Mouse (Mus musculus) lung, embryonic 16.5 days (tissue): Measurements from ENCODE around the gene St6gal2. TPM values are rescaled to one million over a fixed set of nuclear protein-coding genes. Genes with fewer than 3 reads are reported as not detected.

ENCODE experiments used
- ATAC-seq: fragments of 200-750 bp; cut with Nextera tagmentation; 2 replicates; pipeline ENCODE4 v1.8.0; 2017; ENCODE audit warnings: low read depth, mild to moderate bottlenecking, moderate library complexity
- H3K27ac ChIP-seq: fragments of 300-500 bp; sonication (generic); 2 replicates; pipeline ENCODE4 v1.5.1; 2014; ENCODE audit warnings: mild to moderate bottlenecking, control low read depth, low read length
- H3K27me3 ChIP-seq: fragments of 300-500 bp; sonication (generic); 2 replicates; pipeline ENCODE4 v1.6.1; 2014; ENCODE audit warnings: low read depth, low read length, mixed read lengths; ENCODE audit not compliant: control insufficient read depth, insufficient read depth
- H3K36me3 ChIP-seq: fragments of 300-500 bp; sonication (generic); 2 replicates; pipeline ENCODE4 v1.6.1; 2014; ENCODE audit warnings: low read length; ENCODE audit not compliant: control insufficient read depth, insufficient read depth
- H3K4me1 ChIP-seq: fragments of 300-500 bp; sonication (generic); replicated peaks from 2 replicates; pipeline ENCODE4 v1.6.1; 2014; ENCODE audit warnings: low read length, mixed read lengths; ENCODE audit not compliant: control insufficient read depth, insufficient read depth
- H3K4me2 ChIP-seq: fragments of 300-500 bp; sonication (generic); 2 replicates; pipeline ENCODE4 v1.6.1; 2014; ENCODE audit warnings: low read depth, low read length, control low read depth
- H3K4me3 ChIP-seq: fragments of 300-500 bp; sonication (generic); 2 replicates; pipeline ENCODE4 v1.5.1; 2014; ENCODE audit warnings: mild to moderate bottlenecking, low read length, control low read depth
- H3K9ac ChIP-seq: fragments of 300-500 bp; sonication (generic); 2 replicates; pipeline ENCODE4 v1.6.1; 2014; ENCODE audit warnings: low read length, control low read depth
- H3K9me3 ChIP-seq: fragments of 300-500 bp; sonication (generic); 2 replicates; pipeline ENCODE4 v1.6.1; 2016; ENCODE audit warnings: low read length; ENCODE audit not compliant: control insufficient read depth
- WGBS: fragments of 180-500 bp; shearing (Covaris S2); extraction: QIAGEN DNeasy Blood & Tissue Kit; methylation state at CpG from one replicate; pipeline ENCODE4 v1.1.7; 2014; 5-methylcytosine and 5-hydroxymethylcytosine counted together
- polyA plus RNA-seq: library from polyadenylated mRNA; unstranded; fragments of >200 nt; fragmentation: Nextera tagmentation; extraction: Ambion mirVana; gene quantifications from 2 replicates; pipeline ENCODE4 v1.2.1, GENCODE M21; 2015

The St6gal2 gene
- 0.43 and 1.2 TPM in 2 replicates for polyA plus RNA-seq

DNA sequence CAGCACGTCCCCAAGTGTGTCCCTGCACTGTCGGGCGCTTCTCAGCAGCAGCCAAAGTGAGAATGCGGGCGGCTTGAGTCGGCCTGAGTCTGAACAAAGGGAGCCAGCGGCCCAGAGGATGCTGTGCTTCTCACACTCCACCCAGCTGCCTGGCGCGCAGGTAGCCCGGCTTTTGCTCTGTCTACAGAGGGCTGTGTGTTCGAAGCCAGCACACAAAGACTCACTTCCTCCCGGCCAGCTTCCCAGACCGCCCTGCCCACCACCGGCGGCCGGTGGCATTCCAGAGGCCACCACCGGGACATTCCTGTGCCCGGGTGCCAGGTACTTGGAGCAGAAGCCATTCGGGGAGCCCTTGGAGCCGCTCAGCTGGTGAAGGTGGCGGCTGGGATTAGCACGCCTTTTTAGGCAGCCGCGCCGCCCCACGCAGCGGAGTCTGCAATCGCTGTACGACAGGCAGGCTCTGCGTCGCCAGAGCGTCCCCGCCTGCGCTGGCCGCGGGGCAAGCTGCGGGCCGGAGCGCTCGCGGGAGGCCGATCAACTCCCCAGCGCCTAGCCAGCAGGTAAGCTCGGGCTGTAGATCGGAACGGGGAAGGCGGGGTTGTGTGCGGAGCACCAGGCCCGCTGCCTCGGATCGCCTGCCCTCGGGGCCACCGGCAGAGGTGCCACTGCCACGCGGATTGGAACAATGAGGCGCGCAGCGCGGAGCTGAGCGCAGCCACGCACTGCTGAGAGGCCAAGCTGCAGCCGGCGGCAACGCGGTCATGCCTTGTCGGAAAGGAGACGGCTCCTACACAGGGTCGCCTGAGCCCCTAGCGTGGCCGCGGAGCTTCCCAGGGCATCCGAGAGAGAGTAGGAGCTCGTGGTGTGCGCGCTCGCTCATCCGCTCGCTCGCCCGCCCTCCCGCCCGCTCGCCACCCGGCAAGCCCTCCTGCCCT lies at the start of gene St6gal2:
Gene St6gal2 (plus strand): TSS at position 133 of the 935 bp plus-strand sequence.
- Histone ChIP-seq H3K27ac (no peak within 1 kb of the TSS), H3K9ac (peak within 1 kb of the TSS; percentile 62), H3K9me3 (no peaks in the 10 kb centered on the region), H3K36me3 (no peaks in the 10 kb centered on the region), H3K27me3 (peaks cover 34% of the 10 kb centered on the region), H3K4me3 (peak within 1 kb of the TSS; percentile 54), H3K4me1 (no peaks in the 10 kb centered on the region; the same call in 1 of the 2 replicates), H3K4me2 (peak within 1 kb of the TSS; percentile 89)
- ATAC-seq: peak; percentile 60
- under 1% methylated on average over 71 of the region's 84 CpGs for WGBS

DNA sequence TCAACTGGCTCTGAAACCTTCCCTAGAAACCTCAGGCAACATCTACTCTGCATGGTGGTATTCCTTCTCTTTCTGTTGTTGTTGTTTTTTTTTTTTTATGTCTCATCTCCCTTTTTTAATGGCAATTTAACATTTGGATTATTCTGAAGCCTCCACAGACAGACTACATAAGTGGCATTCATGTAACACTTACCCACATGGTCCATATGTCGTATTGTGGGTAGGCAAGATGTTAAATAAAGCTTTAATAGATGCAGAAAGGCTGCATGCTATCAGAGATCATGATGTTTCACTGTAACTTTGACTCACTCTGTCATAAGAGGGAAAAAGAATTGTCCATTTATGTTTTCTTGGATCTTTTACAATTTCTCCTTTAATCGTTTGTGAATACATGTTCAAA lies 39.1 kb upstream of the St6gal2 start:
- no peak overlapping the region for H3K9ac ChIP-seq
- H3K36me3 ChIP-seq: no peaks in the 10 kb centered on the region
- no peaks in the 10 kb centered on the region for H3K4me1 ChIP-seq
- no peaks in the 10 kb centered on the region for H3K27me3 ChIP-seq
- no peaks in the 10 kb centered on the region for H3K9me3 ChIP-seq
- H3K4me2 ChIP-seq: no peak overlapping the region
- 72% methylated on average over 2 of the region's 2 CpGs for WGBS
- H3K4me3 ChIP-seq: no peak overlapping the region
- H3K27ac ChIP-seq: no peak overlapping the region
- ATAC-seq: no peak

DNA sequence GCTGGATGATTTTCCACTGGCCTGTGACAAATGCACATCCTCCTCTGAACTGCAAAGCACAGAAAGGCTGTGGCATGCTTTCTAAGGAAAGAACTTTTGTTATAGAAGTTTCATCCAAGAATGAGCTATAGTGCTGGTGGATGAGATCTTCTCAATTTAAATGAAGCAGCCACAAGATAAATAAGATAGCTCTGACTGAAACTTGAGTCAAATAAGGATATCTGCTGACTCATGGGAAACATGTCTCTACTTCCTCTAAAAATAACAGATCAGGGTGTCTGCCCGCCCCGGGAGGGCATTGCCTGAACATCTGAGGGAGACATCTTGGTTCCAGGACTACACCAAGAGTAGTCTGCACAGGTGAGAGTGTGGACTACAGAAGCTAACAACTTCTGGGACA lies 28.7 kb upstream of the St6gal2 start:
- Histone ChIP-seq H3K27ac (no peak overlapping the region), H3K27me3 (no peaks in the 10 kb centered on the region), H3K36me3 (no peaks in the 10 kb centered on the region), H3K4me1 (no peaks in the 10 kb centered on the region), H3K4me3 (no peak overlapping the region), H3K4me2 (no peak overlapping the region), H3K9ac (no peak overlapping the region), H3K9me3 (no peaks in the 10 kb centered on the region)
- 62% methylated on average over 2 of the region's 2 CpGs for WGBS
- ATAC-seq: no peak

DNA sequence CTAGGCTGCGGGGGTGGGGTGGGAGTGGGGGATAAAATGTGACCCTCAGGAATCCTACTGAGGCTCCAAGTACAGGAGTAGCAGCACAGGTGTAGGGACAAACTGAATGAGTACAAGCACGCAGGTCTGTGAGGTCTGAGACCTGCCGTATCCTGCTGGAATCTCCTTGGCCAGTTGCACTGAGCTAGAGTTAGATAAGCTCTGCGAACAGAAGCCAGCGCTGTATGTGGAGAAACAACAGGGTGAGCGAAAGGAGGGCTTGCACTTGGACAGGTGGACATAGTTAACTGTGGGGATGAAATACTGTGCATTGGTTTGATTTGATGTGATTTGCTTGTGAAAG lies 974 bp downstream of the St6gal2 start:
- Histone ChIP-seq H3K4me3 (peak overlapping the region; percentile 54), H3K27me3 (peaks cover 34% of the 10 kb centered on the region), H3K27ac (no peak overlapping the region), H3K36me3 (no peaks in the 10 kb centered on the region), H3K9ac (peak overlapping the region; percentile 62), H3K4me2 (peak overlapping the region; percentile 89), H3K9me3 (no peaks in the 10 kb centered on the region), H3K4me1 (no peaks in the 10 kb centered on the region; the same call in 1 of the 2 replicates)
- peak; percentile 26; the same call in 1 of the 2 replicates for ATAC-seq
- under 1% methylated on average over 6 of the region's 6 CpGs for WGBS

DNA sequence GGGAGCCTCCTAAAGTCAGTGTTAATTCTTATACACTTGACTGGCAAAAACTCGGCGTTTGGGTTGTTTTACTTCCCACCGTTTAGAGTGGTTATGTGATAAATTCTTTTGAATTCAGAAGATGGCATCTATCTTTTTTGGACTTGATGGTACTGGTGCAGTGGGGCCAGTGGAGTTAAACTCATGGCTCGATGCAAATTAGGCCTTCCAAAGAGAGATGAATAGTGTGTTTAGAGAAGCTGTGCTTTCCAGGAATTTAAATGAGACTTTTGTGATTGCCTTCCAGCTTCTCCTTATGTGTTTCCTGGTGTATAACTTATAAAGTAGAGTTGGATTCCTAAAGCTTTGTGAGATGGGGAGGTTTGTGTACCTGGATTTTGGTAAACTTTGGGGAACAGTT lies 1.5 kb downstream of the St6gal2 start:
- no peak for ATAC-seq
- 23% methylated on average over 4 of the region's 4 CpGs for WGBS
- Histone ChIP-seq H3K4me3 (no peak overlapping the region), H3K27ac (no peak overlapping the region), H3K9me3 (no peaks in the 10 kb centered on the region), H3K36me3 (no peaks in the 10 kb centered on the region), H3K4me1 (no peaks in the 10 kb centered on the region; the same call in 1 of the 2 replicates), H3K4me2 (no peak overlapping the region), H3K9ac (no peak overlapping the region), H3K27me3 (peaks cover 34% of the 10 kb centered on the region)

DNA sequence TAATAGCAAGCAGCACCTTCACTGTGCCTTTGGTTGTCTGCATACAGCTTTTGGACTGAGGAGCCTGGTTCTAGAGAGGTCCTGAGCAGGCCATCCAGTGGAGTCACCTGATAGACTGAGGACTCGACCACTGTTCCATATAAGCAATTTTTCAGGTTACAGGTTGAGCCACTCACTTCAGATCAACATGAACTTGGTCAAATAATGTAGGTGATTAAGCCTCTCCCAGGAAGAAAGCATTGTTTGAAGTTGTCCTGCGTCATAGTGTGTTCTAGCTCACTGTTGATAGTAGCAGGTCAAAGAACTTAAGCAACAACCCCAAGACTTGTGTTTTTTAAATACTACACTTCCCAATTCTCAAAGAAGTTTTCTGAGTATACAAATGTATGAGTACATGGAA lies 5.8 kb downstream of the St6gal2 start:
- no peak overlapping the region for H3K4me3 ChIP-seq
- no peak overlapping the region for H3K27ac ChIP-seq
- no peak overlapping the region for H3K4me2 ChIP-seq
- no peaks in the 10 kb centered on the region for H3K36me3 ChIP-seq
- H3K9me3 ChIP-seq: no peaks in the 10 kb centered on the region
- 36% methylated on average over 2 of the region's 2 CpGs for WGBS
- H3K4me1 ChIP-seq: no peaks in the 10 kb centered on the region; the same call in 1 of the 2 replicates
- no peak overlapping the region for H3K9ac ChIP-seq
- H3K27me3 ChIP-seq: peaks cover 16% of the 10 kb centered on the region
- no peak for ATAC-seq

DNA sequence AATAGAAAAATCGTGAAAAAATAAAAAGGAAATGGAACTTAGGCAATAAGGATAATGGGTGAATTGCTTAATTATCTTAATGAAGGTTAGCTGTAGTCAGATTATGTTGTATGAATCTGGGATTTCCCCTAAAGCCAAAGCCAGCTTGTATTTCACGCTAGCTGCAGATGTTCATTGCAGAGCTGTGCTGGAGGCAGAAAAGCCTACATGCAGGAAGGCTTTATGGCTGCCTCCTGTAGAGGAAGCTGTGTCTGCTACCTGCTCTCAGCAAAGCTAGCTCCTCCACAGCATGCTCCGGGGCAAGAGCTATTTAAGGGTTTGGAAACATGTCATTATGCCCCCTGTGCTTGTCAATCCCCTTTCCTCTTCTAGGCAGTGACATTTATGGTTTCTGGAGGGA lies 9.3 kb downstream of the St6gal2 start:
- ATAC-seq: no peak
- no peak overlapping the region for H3K4me3 ChIP-seq
- H3K9ac ChIP-seq: no peak overlapping the region
- no peaks in the 10 kb centered on the region for H3K4me1 ChIP-seq
- H3K4me2 ChIP-seq: no peak overlapping the region
- no peak overlapping the region for H3K27ac ChIP-seq
- WGBS: 70% methylated on average over 3 of the region's 3 CpGs
- H3K9me3 ChIP-seq: no peaks in the 10 kb centered on the region
- H3K27me3 ChIP-seq: no peaks in the 10 kb centered on the region
- H3K36me3 ChIP-seq: no peaks in the 10 kb centered on the region

DNA sequence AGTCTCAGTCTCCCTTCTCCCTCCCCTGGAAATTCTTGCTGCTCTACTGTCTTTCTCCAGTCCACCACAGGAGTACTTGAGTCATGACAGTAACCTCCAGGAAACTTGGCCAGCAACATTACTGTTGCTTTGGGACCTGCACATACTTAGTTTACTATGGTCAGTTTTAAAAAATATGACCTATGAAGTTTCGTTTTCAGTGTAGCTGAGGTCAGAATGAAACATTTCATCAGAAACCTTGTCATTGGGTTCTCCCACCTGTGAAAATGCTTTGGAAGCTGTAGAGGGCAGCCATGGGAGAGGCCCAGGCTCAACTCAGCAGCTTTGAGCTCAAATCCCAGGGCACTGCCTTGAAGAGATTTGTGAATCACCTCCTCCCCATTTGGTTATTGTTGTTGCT lies 15.0 kb downstream of the St6gal2 start:
- Histone ChIP-seq H3K9ac (no peak overlapping the region), H3K4me1 (no peaks in the 10 kb centered on the region), H3K9me3 (no peaks in the 10 kb centered on the region), H3K4me2 (no peak overlapping the region), H3K27ac (no peak overlapping the region), H3K36me3 (no peaks in the 10 kb centered on the region), H3K4me3 (no peak overlapping the region), H3K27me3 (no peaks in the 10 kb centered on the region)
- no peak for ATAC-seq
- WGBS: 74% methylated on average over 1 of the region's 1 CpGs

DNA sequence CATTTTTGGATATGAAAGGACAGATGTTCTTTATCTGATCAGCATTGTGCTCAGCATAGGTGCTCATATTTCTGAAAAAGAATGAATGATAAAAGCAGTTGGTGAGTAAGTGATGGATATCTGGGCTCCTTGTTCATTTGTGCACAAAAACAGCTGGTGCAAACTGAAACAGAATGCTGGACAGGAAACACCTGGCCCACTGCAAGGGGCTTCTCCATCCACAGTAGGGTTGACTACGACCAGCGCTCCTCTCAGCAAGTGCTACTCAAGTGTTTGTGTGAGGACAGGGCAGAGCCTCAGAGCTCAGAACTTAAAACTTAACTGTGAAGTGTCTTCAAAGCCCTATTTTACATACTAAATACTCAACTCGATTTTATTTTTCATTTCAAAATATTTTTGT lies 22.4 kb downstream of the St6gal2 start:
- H3K4me1 ChIP-seq: no peaks in the 10 kb centered on the region
- no peak for ATAC-seq
- no peaks in the 10 kb centered on the region for H3K27me3 ChIP-seq
- 69% methylated on average over 3 of the region's 3 CpGs for WGBS
- no peaks in the 10 kb centered on the region for H3K9me3 ChIP-seq
- H3K27ac ChIP-seq: no peak overlapping the region
- no peak overlapping the region for H3K4me3 ChIP-seq
- H3K9ac ChIP-seq: no peak overlapping the region
- no peak overlapping the region for H3K4me2 ChIP-seq
- H3K36me3 ChIP-seq: no peaks in the 10 kb centered on the region
